Mouse (Mus musculus) spleen, adult 2 months (tissue): ENCODE data around the gene Cab39.

Source experiments
- CTCF ChIP-seq: fragments of 200-500 bp; IDR thresholded peaks from 2 replicates; pipeline ENCODE4 v1.5.1; 2011; ENCODE audit warnings: mild to moderate bottlenecking, inconsistent platforms; ENCODE audit not compliant: insufficient read depth, insufficient read length, insufficient replicate concordance; ENCODE audit errors: extremely low read depth
- POLR2A ChIP-seq: fragments of 200-500 bp; IDR thresholded peaks from 2 replicates; pipeline ENCODE4 v1.6.1; 2011; ENCODE audit warnings: low read depth, low read length, inconsistent platforms

GRCm38 (mm10) chr1:85767754-85768153, 25.5 kb upstream of the Cab39 start:
- no peak for TF ChIP-seq CTCF
- TF ChIP-seq POLR2A = no peak
